Mouse (Mus musculus): ENCODE results near the gene Synj2.

DNA sequence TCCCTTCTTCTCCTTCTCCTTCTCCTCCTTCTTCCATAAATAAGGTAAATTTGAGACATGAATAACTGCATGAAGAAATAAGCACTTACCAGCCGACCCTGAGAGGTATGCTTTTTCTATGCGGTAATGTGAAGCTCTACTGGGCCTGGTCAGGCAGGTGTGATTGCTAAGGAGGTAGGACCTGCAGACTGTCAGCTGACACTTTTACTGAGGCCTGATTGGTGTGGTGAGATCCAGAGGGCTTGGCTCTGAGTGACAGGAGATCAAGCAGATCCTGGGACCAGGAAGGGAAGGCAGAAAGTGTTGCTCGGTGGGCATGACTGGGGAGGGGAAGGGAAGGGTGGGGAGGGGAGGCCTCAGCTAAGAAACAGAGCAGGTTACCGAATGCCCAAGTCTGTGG, 45.0 kb upstream of the Synj2 start:
- TF ChIP-seq CTCF (IDR thresholded peaks at IDR 0.05; ENCODE audit: control insufficient read depth, insufficient read depth, low read length) (no peak), POLR2A (IDR thresholded peaks at IDR 0.05; ENCODE audit: borderline replicate concordance, control insufficient read depth, low read depth, low read length) (no peak)

Measured in bone marrow, adult 2 months (tissue).